ENCODE assay signal across 8 mouse cellular contexts in the genomic region with DNA sequence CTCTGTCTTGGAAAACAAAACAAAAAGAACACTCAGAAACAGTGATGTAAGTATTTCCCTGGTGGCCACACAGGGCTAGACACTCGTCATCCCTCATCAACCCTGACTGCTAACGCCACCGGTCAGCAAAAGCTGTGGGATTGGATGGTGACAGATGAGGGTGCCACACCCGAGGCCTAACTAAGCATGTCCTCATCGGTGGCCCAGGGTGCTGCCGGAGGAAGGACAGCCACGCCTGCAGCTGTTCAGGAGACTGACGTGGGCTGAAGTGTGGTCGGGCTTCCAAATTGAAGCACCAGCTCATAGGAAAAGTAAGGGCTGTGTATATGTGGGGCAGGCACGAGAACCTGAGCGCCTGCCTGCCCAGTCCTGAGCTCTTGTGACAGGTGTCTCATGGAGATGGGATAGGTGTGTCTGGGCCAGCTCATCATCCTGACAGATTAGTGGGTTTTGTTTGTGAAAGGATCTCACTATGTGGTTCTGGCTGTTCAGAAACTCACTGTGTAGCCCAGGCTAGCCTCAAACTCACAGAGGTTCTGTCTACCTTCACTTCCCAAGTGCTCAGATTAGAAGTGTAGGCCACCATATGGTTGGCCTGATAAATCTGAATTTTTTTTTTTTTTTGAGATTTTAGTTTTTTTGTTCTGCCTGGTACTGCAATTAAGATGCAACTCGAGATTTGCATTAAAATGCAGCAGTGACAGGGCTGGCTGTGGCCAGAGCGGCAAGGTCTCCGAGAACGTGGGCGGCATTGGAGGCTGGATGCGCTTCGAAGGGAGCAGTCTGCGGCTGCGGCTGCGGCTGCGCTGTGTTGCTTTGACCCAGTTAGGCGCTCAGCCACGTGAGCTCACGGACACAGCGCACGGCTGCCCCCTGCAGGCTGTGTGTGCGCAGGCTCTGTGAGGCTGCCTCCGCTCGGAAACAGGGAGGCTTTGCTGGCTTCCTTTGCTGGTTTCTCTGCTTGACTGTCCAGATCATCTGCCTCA. TPM values are rescaled to one million over a fixed set of nuclear protein-coding genes. Genes with fewer than 3 reads are reported as not detected.
DNase-seq lines count a peak whose midpoint lies in the region; ATAC-seq and TF ChIP-seq lines count a peak whose summit lies in the region.

No protein-coding gene starts in this region.

- H3K4me1 ChIP-seq in hindbrain, embryonic 13.5 days (replicated peaks) = peaks cover 13% of the 10 kb centered on the region; the same call in 1 of the 2 replicates

- CTCF ChIA-PET in Patski (lab: Charles Lee) = interaction anchor here (1.0 to 1.2 kb wide), 3 partner anchors 44 to 65 kb away, joined by 3 to 7 read pairs (median 3); no protein-coding TSS in a partner anchor

- peak; percentile 89 for TF ChIP-seq CTCF in Patski (IDR thresholded peaks at IDR 0.05)

- POLR2A ChIA-PET in Patski (lab: Charles Lee) = interaction anchor here (1.5 kb wide), 1 partner anchor 9 kb away, joined by 4 read pairs; no protein-coding TSS in a partner anchor

- H3K27ac ChIP-seq in hindbrain, embryonic 13.5 days = peak overlapping the region; percentile 52; the same call in 1 of the 2 replicates

- H3K4me2 ChIP-seq in hindbrain, embryonic 13.5 days = peak overlapping the region; percentile 41

- no peaks in the 10 kb centered on the region for H3K27me3 ChIP-seq in Patski
- no peaks in the 10 kb centered on the region for H3K27me3 ChIP-seq in hindbrain, embryonic 13.5 days

- 33% methylated on average over 30 of the region's 30 CpGs for WGBS in hindbrain, embryonic 13.5 days

- peak; percentile 57 for ATAC-seq in Patski
- peak; percentile 88 for ATAC-seq in hindbrain, embryonic 13.5 days (ENCODE audit: low FRiP score)

- peak overlapping the region; percentile 46; the same call in 1 of the 2 replicates for H3K9ac ChIP-seq in hindbrain, embryonic 13.5 days

- no peak for DNase-seq in Patski (ENCODE audit: low read depth, low spot score)
- DNase-seq in cerebellum, postnatal 10 days = peak; percentile 96
- DNase-seq in frontal cortex, postnatal 14 days (ENCODE audit: low spot score in 2 of 2) = peak; percentile 76 to 81
- peak; percentile 82 to 86 for DNase-seq in layer of hippocampus, postnatal 36 days
- peak; percentile 86 for DNase-seq in lung, postnatal 25 days (ENCODE audit: low spot score)
- peak; percentile 97 for DNase-seq in retina, embryonic 14.5 days (ENCODE audit: low spot score)
- DNase-seq in thymus, postnatal 36 days = peak; percentile 85 to 87

- peak overlapping the region; percentile 11; the same call in 1 of the 2 replicates for H3K4me3 ChIP-seq in hindbrain, embryonic 13.5 days

- H3K9me3 ChIP-seq in hindbrain, embryonic 13.5 days = no peaks in the 10 kb centered on the region

- H3K36me3 ChIP-seq in hindbrain, embryonic 13.5 days = peaks cover 30% of the 10 kb centered on the region

- in situ Hi-C loops in Patski (cut with MboI; ENCODE audit: low pct_unique_long_range_greater_than_20kb) = no loop called here

RNA-seq across cellular contexts. Expression of gene Apopt1, which starts 19.1 kb away (rescaled TPM):
- 36.7 TPM for polyA plus RNA-seq in Patski (2021)
- 55.1 and 62.1 TPM in 2 replicates for polyA plus RNA-seq in hindbrain, embryonic 13.5 days (2015; fragmentation: Nextera tagmentation; extraction: Ambion mirVana)
- 10 to 100 TPM; 35.7 to 37.9 TPM for total RNA-seq in layer of hippocampus, postnatal 36 days (2021)

RNA-seq across cellular contexts. Expression of gene Bag5, which starts 19.1 kb away (rescaled TPM):
- 40.1 TPM for polyA plus RNA-seq in Patski (2021)
- polyA plus RNA-seq in hindbrain, embryonic 13.5 days (2015; fragmentation: Nextera tagmentation; extraction: Ambion mirVana) = 65.3 and 67.9 TPM in 2 replicates
- 10 to 100 TPM; 50.1 to 51.3 TPM for total RNA-seq in layer of hippocampus, postnatal 36 days (2021)

RNA-seq across cellular contexts. Expression of gene Klc1, which starts 26.5 kb away (rescaled TPM):
- polyA plus RNA-seq in Patski (2021) = 110 TPM
- 571 and 589 TPM in 2 replicates for polyA plus RNA-seq in hindbrain, embryonic 13.5 days (2015; fragmentation: Nextera tagmentation; extraction: Ambion mirVana)
- total RNA-seq in layer of hippocampus, postnatal 36 days (2021) = 100 to 1,000 TPM; 672 to 713 TPM

RNA-seq across cellular contexts. Expression of gene Trmt61a, which starts 54.2 kb away (rescaled TPM):
- 12.9 TPM for polyA plus RNA-seq in Patski (2021)
- 8.6 and 9.3 TPM in 2 replicates for polyA plus RNA-seq in hindbrain, embryonic 13.5 days (2015; fragmentation: Nextera tagmentation; extraction: Ambion mirVana)
- 10 to 100 TPM; 16.1 to 17.4 TPM for total RNA-seq in layer of hippocampus, postnatal 36 days (2021)

RNA-seq across cellular contexts. Expression of gene Ckb, which starts 60.0 kb away (rescaled TPM):
- polyA plus RNA-seq in Patski (2021) = 69.4 TPM
- polyA plus RNA-seq in hindbrain, embryonic 13.5 days (2015; fragmentation: Nextera tagmentation; extraction: Ambion mirVana) = 1,675 and 1,703 TPM in 2 replicates
- 1,000 to 10,000 TPM; 1,201 to 1,207 TPM for total RNA-seq in layer of hippocampus, postnatal 36 days (2021)
